Mouse (Mus musculus) limb, embryonic 14.5 days (tissue): ENCODE data around the gene Crkl. TPM values are rescaled to one million over a fixed set of nuclear protein-coding genes. Genes with fewer than 3 reads are reported as not detected.

ENCODE experiments used
- ATAC-seq: fragments of 200-750 bp; cut with Nextera tagmentation; 2 replicates; pipeline ENCODE4 v1.8.0; 2017; ENCODE audit warnings: low read depth, moderate number of reproducible peaks, moderate TSS enrichment; ENCODE audit not compliant: low FRiP score
- DNase-seq: peaks from one replicate; pipeline ENCODE4 v3.0.0-alpha.2; 2015; ENCODE audit warnings: low spot score
- H3K27ac ChIP-seq: fragments of 300-500 bp; sonication (generic); replicated peaks from 2 replicates; pipeline ENCODE4 v1.5.1; 2014; ENCODE audit warnings: low read depth, mild to moderate bottlenecking, low read length, moderate library complexity, mixed read lengths
- H3K27me3 ChIP-seq: fragments of 300-500 bp; sonication (generic); 2 replicates; pipeline ENCODE4 v1.6.1; 2014; ENCODE audit warnings: low read length, mixed read lengths; ENCODE audit not compliant: control insufficient read depth, insufficient read depth
- H3K36me3 ChIP-seq: fragments of 300-500 bp; sonication (generic); 2 replicates; pipeline ENCODE4 v1.6.1; 2014; ENCODE audit warnings: mild to moderate bottlenecking, low read length, moderate library complexity, mixed read lengths; ENCODE audit not compliant: control insufficient read depth, insufficient read depth
- H3K4me1 ChIP-seq: fragments of 300-500 bp; sonication (generic); 2 replicates; pipeline ENCODE4 v1.6.1; 2014; ENCODE audit warnings: antibody characterized with exemption, low read length, mixed read lengths; ENCODE audit not compliant: control insufficient read depth, insufficient read depth
- H3K4me2 ChIP-seq: fragments of 300-500 bp; sonication (generic); replicated peaks from 2 replicates; pipeline ENCODE4 v1.6.1; 2014; ENCODE audit warnings: low read depth, mild to moderate bottlenecking, low read length, moderate library complexity; ENCODE audit not compliant: severe bottlenecking
- H3K4me3 ChIP-seq: fragments of 300-500 bp; sonication (generic); replicated peaks from 2 replicates; pipeline ENCODE4 v1.5.1; 2014; ENCODE audit warnings: low read length
- H3K9ac ChIP-seq: fragments of 300-500 bp; sonication (generic); 2 replicates; pipeline ENCODE4 v1.6.1; 2014; ENCODE audit warnings: mild to moderate bottlenecking, low read depth, low read length, moderate library complexity; ENCODE audit not compliant: severe bottlenecking
- H3K9me3 ChIP-seq: fragments of 300-500 bp; sonication (generic); 2 replicates; pipeline ENCODE4 v1.6.1; 2016; ENCODE audit warnings: low read length; ENCODE audit not compliant: control insufficient read depth
- POLR2A ChIP-seq: fragments of 200-500 bp; IDR thresholded peaks from 2 replicates; pipeline ENCODE4 v1.8.0; 2012; ENCODE audit warnings: inconsistent platforms, mild to moderate bottlenecking, moderate library complexity, borderline replicate concordance; ENCODE audit not compliant: insufficient read depth, insufficient read length; ENCODE audit errors: extremely low read depth
- WGBS: fragments of 180-500 bp; shearing (Covaris S2); extraction: QIAGEN DNeasy Blood & Tissue Kit; methylation state at CpG from one replicate; pipeline ENCODE4 v1.1.7; 2014; 5-methylcytosine and 5-hydroxymethylcytosine counted together
- polyA plus RNA-seq, 2 experiments: library from polyadenylated mRNA; depleted of rRNA in 1 of 2; stranded (reverse) in 1 of 2; unstranded in 1 of 2; fragments of >200 nt; fragmentation: Nextera tagmentation in 1 of 2; extraction: Ambion mirVana in 1 of 2; gene quantifications; 2 replicates each; pipeline versions ENCODE4 v1.2.1 to v1.2.3; 2012 to 2014

The Crkl gene
- polyA plus RNA-seq, 2 experiments = 36.6 to 62.9 TPM

DNA sequence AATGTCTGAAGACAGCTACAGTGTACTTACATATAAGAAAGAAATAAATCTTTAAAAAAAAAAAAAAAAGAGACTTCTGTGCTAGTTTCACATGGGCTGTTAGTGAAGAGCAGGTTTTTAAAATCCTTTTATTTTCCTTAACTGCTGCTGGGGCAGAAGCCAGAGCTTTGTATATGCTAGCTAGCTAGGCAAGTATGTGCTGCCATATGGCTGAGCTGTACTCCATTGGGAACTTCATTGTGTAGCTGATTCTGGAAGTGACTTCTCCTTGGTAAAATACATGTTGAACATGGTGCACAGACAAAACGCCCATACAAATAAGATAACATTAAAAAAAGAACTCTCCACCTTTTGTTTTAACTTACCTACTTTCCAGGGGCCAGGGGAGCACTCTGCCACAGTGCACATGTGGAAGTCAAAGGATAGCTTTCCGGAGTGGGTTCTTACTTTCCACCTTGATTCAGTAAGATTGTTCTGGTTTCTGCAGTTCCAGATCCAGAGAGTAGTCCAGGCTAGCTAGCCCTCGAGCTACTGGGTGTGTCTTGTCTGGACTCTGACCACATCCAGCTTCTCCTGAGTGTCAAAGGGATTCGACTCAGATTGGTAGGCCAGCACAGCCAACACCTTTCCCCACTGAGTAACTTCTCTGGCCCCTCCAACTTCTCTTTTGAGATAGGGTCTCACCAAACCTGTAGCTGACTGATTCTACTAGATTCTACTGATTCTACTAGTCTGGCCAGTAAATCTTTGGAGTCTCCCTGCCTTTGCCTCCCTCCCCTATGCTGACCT is 15.3 kb downstream of the Crkl start:
- ATAC-seq (no peak), DNase-seq (no peak)
- Histone ChIP-seq H3K4me3 (no peak overlapping the region), H3K4me2 (no peak overlapping the region), H3K36me3 (peaks cover 28% of the 10 kb centered on the region), H3K9me3 (no peaks in the 10 kb centered on the region), H3K27me3 (no peaks in the 10 kb centered on the region), H3K4me1 (no peaks in the 10 kb centered on the region), H3K9ac (no peak overlapping the region), H3K27ac (no peak overlapping the region)
- TF ChIP-seq POLR2A = no peak
- WGBS = 86% methylated on average over 4 of the region's 4 CpGs

DNA sequence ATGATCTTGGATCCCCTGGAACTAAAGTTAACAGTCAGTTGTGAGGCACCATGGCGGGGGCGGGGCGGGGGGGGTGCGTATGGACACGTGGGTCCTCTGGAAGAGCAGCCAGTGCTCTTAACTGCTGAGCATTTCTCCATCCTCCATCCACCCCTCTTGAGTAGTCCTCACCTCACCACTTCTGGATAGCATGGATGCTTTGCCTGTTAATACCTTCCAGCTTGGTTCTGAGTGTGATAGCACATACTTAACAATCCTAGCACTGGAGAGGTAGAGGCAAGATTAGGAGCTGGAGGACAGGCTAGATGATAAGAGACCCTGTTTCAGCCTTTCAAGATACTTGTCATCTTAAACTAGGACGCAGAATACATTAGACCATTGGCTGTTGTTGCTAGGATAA is 20.7 kb downstream of the Crkl start:
- Histone ChIP-seq H3K36me3 (peaks cover 45% of the 10 kb centered on the region), H3K9me3 (no peaks in the 10 kb centered on the region), H3K27me3 (no peaks in the 10 kb centered on the region), H3K4me3 (no peak overlapping the region), H3K4me1 (no peaks in the 10 kb centered on the region), H3K9ac (no peak overlapping the region), H3K27ac (no peak overlapping the region), H3K4me2 (no peak overlapping the region)
- ATAC-seq (no peak), DNase-seq (no peak)
- WGBS = 88% methylated on average over 6 of the region's 6 CpGs
- no peak for TF ChIP-seq POLR2A

DNA sequence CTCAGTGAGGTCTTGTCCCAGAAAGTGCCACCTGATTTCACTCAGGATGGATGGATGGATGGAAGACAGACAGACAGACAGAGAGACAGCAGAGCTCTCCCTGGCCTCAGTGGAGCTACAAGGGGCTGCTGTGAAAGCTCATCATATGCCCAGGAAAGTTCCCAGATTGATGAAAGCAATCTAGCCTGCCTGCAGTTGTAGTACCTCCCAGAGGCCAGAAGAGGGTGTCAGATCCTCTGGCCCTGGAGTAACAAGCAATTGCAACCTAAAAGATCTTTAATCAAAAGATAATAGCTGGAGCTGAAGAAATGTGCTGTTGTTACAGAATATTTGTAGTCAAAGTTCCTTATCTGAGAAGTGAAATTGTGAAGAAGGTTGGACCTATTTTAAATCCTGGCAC is 22.3 kb downstream of the Crkl start:
- Histone ChIP-seq H3K4me3 (no peak overlapping the region), H3K36me3 (peaks cover 42% of the 10 kb centered on the region), H3K9me3 (no peaks in the 10 kb centered on the region), H3K4me1 (no peaks in the 10 kb centered on the region), H3K27me3 (no peaks in the 10 kb centered on the region), H3K27ac (no peak overlapping the region), H3K4me2 (no peak overlapping the region), H3K9ac (no peak overlapping the region)
- ATAC-seq (no peak), DNase-seq (no peak)
- no peak for TF ChIP-seq POLR2A

DNA sequence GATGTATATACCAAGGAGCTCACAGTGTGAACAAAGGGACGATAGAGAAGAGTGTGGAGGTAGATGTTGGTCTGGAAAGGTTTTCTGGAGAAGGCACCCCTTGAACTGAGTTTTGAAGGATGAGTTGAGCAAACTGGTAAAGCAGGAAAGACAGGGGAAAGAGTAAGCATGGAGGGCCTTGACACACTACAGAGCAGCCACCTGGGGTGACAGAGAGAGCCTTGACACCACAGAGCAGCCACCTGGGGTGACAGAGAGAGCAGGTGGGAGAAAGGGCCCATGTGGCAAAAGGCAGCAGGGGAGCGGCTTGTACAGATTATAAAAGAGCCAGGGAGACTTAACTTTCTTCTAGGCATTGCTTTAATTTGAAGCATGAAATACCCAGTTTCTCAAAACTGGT is 23.0 kb downstream of the Crkl start:
- Histone ChIP-seq H3K36me3 (peaks cover 36% of the 10 kb centered on the region), H3K27ac (no peak overlapping the region), H3K9ac (no peak overlapping the region), H3K27me3 (no peaks in the 10 kb centered on the region), H3K4me2 (no peak overlapping the region), H3K4me3 (no peak overlapping the region), H3K9me3 (no peaks in the 10 kb centered on the region), H3K4me1 (no peaks in the 10 kb centered on the region)
- DNase-seq = no peak
- 78% methylated on average over 2 of the region's 2 CpGs for WGBS
- no peak for ATAC-seq
- TF ChIP-seq POLR2A = no peak

DNA sequence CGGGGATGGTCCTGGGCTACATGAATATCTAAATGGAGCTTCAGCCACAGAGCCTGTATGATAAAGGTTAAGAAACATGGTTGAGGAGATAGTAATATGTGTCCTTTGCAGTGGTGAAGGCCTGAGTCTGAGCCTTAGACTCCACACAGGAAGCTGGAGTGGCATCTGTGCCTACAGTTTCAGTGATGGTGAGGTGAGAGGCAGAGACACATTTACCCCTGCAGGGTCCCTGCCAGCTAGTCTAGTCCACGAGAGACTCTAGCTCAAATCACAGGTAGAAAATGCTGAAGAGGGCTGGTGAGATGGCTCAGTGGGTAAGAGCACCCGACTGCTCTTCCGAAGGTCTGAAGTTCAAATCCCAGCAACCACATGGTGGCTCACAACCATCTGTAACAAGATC is 23.5 kb downstream of the Crkl start:
- WGBS = 94% methylated on average over 4 of the region's 4 CpGs
- no peaks in the 10 kb centered on the region for H3K27me3 ChIP-seq
- H3K4me2 ChIP-seq = no peak overlapping the region
- H3K27ac ChIP-seq = no peak overlapping the region
- no peak overlapping the region for H3K4me3 ChIP-seq
- DNase-seq (no peak), ATAC-seq (no peak)
- H3K36me3 ChIP-seq = peaks cover 30% of the 10 kb centered on the region
- H3K9ac ChIP-seq = no peak overlapping the region
- no peaks in the 10 kb centered on the region for H3K4me1 ChIP-seq
- no peak for TF ChIP-seq POLR2A
- H3K9me3 ChIP-seq = no peaks in the 10 kb centered on the region
